Mouse (Mus musculus): ENCODE measurements around the gene Tcp11l1.
A peak's percentile ranks its signal among the peaks of the same experiment; 100 is the strongest.

The Tcp11l1 gene

GRCm38 (mm10) chr2:104711585-104712485, at the start of gene Tcp11l1:
Gene Tcp11l1 (minus strand): TSS chr2:104712169.
- DNase-seq, result peak; percentile 83 to 85

GRCm38 (mm10) chr2:104750611-104751010, 38.6 kb upstream of the Tcp11l1 start:
- peak; percentile 31 to 34 for DNase-seq

- no peak for DNase-seq
These were observed 36.7 kb upstream of the Tcp11l1 start for GRCm38 (mm10) chr2:104748652-104749183.

- DNase-seq, result no peak
These were observed 34.3 kb upstream of the Tcp11l1 start for GRCm38 (mm10) chr2:104746251-104746650.

- DNase-seq, result no peak
These were observed 32.0 kb upstream of the Tcp11l1 start for GRCm38 (mm10) chr2:104743971-104744370.

GRCm38 (mm10) chr2:104743160-104743559, 31.2 kb upstream of the Tcp11l1 start:
- DNase-seq, result peak; percentile 32 to 45

GRCm38 (mm10) chr2:104742741-104743064, 30.7 kb upstream of the Tcp11l1 start, which contains the start of gene Depdc7:
Gene Depdc7 (minus strand): TSS chr2:104742878.
- peak; percentile 90 to 92 for DNase-seq

GRCm38 (mm10) chr2:104741896-104742740, 30.1 kb upstream of the Tcp11l1 start:
- DNase-seq, result no peak

GRCm38 (mm10) chr2:104741015-104741758, 29.2 kb upstream of the Tcp11l1 start:
- DNase-seq, result peak in 1 of 2 experiments; percentile 9

GRCm38 (mm10) chr2:104740248-104740949, 28.4 kb upstream of the Tcp11l1 start:
- DNase-seq, result no peak

- DNase-seq, result no peak
These were observed 27.7 kb upstream of the Tcp11l1 start for GRCm38 (mm10) chr2:104739691-104740090.

GRCm38 (mm10) chr2:104736241-104736640, 24.3 kb upstream of the Tcp11l1 start:
- DNase-seq, result peak in 1 of 2 experiments; percentile 36

GRCm38 (mm10) chr2:104732562-104733256, 20.7 kb upstream of the Tcp11l1 start:
- DNase-seq, result no peak

GRCm38 (mm10) chr2:104732033-104732444, 20.1 kb upstream of the Tcp11l1 start:
- DNase-seq, result no peak

GRCm38 (mm10) chr2:104727369-104727768, 15.4 kb upstream of the Tcp11l1 start:
- DNase-seq, result no peak

- DNase-seq, result no peak
These were observed 10.1 kb upstream of the Tcp11l1 start for GRCm38 (mm10) chr2:104722021-104722420.

GRCm38 (mm10) chr2:104717827-104718226, 5.9 kb upstream of the Tcp11l1 start:
- DNase-seq, result no peak

GRCm38 (mm10) chr2:104717231-104717735, 5.3 kb upstream of the Tcp11l1 start:
- DNase-seq, result peak; percentile 35 to 57

- no peak for DNase-seq
These were observed 4.3 kb upstream of the Tcp11l1 start, which contains the start of gene Pin1rt1 for GRCm38 (mm10) chr2:104716279-104716678. Gene Pin1rt1 (minus strand): TSS chr2:104716379.

GRCm38 (mm10) chr2:104714254-104714691, 2.3 kb upstream of the Tcp11l1 start:
- peak; percentile 81 to 85 for DNase-seq

GRCm38 (mm10) chr2:104712486-104712809, 479 bp upstream of the Tcp11l1 start:
- no peak for DNase-seq
